Mouse (Mus musculus): Measurements from ENCODE around the gene A530016L24Rik.

A530016L24Rik gene

DNA sequence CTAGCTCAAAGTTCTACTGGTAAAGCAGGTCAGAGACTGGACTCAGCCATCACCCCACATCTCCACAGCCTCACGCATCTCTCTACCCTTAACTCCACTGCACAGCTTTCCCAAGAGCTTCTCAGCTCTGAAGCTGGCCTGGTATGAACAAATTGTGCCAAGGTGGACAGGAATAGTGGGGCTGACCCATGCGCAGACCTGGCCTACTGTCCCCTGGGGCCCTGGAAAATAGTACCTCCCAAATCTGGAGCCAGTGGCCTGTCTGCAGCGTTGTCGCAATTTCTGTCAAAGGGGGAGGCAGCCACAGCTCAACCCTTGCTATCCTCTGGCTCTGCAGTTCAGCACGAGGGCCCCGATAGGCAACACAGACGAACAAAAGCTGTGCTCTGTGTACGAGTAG, at the start of gene A530016L24Rik:
A530016L24Rik (plus strand) TSS at position 315 of the 400 bp plus-strand sequence.
- DNase-seq (ENCODE audit: low spot score in 2 of 2) = no peak

DNA sequence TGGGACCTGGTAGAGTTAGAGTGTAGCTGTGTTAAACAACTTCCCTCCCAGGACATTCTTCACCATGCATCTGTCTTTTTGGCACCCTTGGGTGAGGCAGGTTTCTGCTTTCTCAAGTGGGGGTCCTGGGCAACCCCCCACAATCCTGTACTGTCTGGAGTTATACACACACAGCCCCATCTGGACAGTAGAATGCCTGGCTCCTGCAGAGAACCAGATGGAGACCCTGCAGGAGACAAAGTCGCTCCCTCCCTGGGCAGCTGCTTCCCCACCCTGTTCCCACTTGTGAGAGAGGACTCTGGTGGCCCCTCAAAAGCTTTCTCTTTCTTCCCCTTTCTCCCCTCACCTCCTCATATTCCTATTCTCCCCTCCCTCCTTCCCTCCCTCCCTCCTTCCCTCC, 49.3 kb upstream of the A530016L24Rik start:
- DNase-seq (ENCODE audit: low spot score in 2 of 2) = no peak

DNA sequence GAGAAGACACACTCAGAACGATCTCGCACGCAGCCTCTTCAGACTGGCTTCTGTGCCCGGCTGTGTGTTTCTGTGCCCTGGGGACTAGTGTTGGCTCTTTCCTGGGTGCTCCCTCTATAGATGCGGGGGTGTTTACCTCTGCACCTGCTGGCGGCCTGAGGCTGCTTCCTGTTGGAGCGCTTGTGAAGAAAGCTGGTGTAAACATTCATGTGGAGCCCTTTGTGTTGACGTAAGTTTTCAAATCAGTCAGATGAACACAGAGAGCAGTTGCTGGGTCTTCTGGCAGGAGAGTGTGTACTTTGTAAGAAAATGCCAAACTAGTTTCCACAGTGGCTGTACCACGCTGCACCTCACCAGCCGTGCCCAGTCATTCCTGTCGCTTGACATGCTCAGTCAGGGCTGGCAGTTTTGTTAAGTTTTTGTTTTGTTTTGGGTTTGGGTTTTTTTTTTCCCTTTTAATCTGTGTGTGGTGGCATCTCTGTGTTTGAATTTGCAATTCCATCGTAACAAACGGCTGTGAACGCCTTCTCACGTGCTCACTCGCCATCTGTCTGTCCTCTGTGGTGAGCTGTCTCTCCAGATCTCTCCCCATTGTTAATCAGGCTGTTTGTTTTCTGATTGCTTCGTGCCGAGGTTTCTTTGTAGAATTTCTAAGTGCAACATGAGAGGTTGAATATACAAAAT, 40.0 kb upstream of the A530016L24Rik start:
- DNase-seq (ENCODE audit: low spot score in 2 of 2) = no peak

DNA sequence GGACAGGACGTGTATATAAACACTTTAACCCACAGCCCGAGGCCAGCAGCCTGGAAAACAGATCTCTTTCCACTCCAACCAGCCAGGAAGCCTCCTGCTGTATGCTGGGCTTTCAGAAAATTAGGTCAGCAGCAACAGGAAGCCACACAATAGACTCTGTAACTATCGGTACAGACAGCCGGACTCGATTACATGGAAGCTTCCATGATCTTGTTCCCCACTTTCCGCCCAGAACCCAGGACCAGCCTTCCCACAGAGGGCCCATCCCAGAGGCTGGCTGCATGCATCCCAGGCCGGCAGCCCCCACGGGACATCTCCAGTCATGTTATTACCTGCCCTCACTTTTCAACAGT, 39.4 kb upstream of the A530016L24Rik start:
- no peak for DNase-seq (ENCODE audit: low spot score in 2 of 2)

DNA sequence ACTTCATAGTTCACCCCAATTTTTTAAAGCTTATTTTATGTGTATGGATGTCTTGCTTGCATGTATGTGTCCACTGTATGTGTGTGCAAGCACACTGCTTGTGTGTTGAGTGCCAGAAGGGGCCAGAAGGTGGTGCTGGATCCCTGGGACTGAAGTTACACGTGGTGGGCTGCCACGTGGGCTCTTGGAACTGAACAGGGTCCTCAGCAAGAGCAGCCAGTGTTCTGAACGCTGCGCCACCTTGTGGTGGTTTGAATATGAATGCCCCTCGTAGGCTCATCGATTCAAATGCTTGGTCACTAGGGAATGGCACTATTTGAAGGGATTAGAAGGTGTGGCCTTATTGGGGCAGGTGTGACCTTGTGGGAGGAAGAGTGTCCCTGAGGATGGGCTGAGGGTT, 38.4 kb upstream of the A530016L24Rik start:
- DNase-seq (ENCODE audit: low spot score in 2 of 2) = peak; percentile 56 to 65

DNA sequence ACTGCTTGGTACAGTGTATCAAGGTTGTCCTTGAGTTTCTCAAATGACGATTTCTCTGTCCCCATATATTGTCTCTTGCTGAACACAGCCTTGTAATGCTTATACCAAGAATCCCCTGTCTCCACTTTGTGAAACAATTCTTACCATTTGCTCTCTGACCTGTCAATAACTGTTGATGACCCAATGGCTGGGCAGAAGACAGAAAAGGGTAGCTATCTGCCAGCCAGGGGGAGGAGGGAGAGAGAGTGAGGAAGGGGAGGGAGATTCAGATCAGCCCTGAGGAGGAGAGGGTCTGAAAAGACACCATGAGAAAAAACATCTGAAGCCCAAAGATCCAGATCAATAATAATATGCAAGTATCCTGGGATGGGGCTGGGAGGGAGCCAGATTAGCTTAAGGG, 37.9 kb upstream of the A530016L24Rik start:
- DNase-seq (ENCODE audit: low spot score in 2 of 2) = no peak

DNA sequence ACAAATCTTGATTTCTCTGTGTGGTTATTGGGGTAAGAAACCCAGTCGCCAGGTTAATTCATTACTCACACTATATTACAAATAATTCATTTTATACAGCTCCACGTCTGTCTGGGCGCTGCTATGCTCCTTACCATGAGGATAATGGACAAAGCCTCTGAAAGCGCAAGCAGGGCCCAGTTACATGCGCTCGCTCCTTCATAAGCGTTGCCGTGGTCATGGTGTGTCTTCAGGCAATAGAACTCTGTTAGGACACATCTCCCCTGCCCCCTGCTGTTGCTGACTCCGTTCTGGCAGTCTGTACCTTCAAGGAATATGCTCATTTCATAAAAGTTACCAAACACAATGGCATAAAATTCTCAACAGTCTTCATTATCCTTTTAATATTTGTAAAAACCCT, 37.4 kb upstream of the A530016L24Rik start:
- no peak for DNase-seq (ENCODE audit: low spot score in 2 of 2)

DNA sequence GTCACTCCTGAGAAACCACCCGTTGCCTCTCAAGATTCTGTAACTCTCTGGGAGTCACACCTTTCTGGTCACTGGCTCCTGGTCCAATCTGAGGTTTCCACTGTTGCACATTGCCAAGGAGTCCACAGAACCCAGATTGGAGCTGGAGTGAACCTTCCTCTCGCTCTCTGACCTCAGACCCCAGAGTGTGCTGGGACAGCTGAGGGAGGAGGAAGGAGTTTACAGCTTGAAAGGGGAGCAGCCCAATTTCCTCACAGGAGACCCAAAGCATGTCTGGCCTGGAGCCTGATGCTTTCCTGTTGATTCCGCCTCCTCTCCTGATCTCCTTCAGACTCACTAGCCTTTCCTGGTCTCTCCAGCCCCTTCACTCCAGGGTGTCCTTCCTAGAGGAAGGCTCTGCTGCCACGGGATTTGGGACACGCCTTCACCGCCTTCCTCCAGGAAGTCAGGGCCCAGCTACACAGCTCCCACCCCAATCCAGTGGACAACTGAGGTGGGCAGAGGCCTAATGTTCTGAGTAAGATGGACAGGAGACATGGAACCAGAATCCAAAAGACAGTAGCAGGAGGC, 33.0 kb upstream of the A530016L24Rik start:
- DNase-seq (ENCODE audit: low spot score in 2 of 2) = no peak

DNA sequence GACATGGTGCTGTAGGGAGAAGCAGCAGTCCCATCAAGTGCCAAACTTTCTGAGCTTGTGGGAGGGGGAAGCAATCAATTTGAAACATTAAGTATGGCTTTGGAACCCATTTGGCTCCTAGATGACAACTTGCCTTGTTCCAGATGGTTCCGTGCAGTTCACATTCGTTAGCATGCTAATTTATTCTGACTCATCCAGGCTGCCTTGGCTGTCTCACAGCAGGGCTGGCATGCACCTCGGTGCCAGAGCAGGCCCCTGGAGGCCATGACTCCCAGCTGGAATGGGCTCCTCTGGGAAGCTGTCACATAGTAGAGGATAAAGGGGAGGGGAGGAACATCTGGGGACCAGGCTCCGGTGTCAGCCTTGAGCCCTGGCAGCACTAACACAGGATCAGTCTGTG, 31.4 kb upstream of the A530016L24Rik start:
- DNase-seq (ENCODE audit: low spot score in 2 of 2) = peak; percentile 85 to 91

DNA sequence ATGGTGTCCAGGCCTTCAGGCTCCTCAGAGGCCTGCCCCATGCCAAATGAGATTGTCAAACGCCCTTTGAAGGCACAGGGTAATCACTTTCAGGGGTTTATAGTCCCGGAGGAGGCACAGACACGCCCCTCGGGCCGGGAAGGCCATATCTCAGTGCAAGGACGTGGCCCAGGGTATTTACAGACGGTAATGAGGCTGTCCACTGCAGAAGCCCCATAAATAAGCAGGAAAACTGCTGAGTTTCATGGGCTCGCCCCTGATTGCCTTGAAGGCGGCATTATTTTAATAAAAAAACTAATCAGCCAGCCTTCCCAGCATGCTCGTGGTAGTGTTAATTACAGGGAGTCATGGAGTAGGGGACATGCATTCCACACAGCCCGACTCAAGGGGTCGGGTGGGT, 26.8 kb upstream of the A530016L24Rik start:
- DNase-seq (ENCODE audit: low spot score in 2 of 2) = no peak

DNA sequence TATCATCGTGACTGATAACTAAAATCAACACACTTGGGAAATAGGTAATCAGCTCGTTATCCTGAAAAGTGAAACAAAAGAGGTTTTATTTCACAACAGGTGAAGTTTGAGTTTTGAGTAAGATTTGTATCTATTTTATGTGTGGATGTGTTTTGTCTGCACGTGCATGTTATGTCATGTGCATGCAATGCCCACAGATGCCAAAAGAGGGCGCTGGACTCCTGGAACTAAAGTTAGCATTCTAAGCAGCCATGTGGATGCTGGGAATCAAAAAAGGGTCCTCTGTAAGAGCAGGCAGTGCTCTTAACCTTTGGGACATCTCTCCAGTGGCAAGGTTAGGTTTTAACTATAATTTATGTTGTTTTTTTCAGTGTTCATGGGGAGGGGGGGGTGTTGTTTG, 26.0 kb upstream of the A530016L24Rik start:
- DNase-seq (ENCODE audit: low spot score in 2 of 2) = no peak

DNA sequence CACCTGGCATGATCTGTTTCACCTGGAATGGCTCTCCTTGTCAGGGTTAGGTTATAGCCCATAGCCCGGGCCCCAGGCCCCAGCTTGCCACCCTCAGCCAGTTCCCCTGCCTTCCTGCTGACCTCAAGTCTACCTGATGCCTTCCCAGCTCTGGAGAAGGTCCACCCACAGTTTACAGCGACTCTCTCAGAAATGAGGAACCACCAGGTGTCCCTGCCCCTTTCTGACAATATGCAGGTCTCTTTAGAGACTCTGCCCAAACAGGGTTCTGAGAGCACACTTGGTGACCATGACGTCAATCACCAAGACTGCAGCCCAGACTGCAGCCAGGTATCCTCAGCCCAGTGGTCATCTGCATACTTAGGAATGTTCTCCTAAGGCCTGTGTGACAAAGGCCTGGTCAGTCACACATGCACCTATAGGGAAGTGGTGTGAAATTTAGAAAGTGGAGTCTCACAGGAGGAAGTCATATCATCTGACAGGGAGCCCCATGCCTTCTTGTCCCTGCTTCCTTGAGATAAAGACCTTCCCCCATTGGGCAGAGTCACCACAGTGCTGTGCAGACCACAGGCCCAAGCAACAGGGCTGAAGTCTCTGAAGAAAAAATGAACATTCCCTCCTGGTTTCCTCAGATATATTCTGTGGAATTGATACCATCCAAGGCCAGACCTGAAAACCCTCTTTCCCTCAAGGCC, 25.4 kb upstream of the A530016L24Rik start:
- no peak for DNase-seq (ENCODE audit: low spot score in 2 of 2)

DNA sequence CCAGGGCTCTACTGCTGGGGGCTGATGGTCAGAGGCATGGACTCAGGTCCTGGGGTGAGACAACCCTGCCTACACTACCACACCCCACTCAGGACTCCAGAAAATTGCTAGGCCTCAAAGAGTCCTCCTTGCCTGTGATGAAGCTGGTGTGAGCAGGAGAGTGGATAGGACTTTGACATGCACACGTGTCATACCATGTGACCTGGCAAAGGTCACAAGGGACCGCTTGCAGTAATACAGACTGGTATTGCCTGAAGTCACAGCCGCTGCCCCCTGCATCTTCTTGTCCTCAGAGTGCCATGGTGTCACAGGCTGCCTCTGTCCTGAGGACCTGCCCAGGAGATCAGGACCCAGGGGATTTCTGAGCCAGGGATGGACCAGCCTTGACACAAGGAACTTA, 24.7 kb upstream of the A530016L24Rik start:
- no peak for DNase-seq (ENCODE audit: low spot score in 2 of 2)

DNA sequence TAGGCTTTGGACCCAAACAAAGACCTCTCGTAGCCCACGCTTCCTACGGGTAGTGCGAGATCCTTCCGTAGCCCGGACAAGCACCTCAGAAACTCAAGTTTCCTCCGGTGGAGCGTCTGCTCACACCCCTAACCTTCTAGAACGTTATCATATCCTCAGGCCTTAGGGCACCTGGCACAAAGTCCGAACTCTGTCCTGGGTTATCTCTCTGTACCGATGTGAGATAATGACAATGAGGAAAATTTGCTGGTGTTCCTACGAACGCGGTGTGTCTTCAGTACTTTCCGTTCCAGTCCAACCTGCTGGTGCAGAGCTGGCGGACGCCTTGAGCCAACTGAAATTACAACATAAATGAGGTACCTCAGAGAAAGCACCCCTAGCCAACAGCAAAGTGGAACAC, 23.3 kb upstream of the A530016L24Rik start:
- DNase-seq (ENCODE audit: low spot score in 2 of 2) = no peak

DNA sequence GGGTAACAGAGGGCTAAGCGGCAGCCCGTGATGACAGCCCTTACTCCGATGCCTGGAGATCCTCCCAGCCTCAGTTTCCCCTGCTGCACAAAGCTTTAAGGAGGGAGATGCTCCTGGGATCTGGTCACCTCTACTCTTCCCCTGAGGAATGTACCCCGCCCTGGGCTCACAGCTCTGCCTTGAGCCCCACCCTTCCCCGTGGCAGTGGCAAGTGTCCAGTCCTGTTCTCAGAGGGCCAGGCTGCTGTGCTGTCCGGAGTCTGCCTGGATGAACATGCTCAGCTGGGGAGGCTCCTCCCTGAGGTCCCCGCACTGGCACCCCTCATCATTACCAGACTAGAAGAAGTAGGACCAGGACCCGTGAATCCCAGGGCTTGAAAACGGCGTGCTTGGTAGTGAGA, 21.9 kb upstream of the A530016L24Rik start:
- DNase-seq (ENCODE audit: low spot score in 2 of 2) = no peak

DNA sequence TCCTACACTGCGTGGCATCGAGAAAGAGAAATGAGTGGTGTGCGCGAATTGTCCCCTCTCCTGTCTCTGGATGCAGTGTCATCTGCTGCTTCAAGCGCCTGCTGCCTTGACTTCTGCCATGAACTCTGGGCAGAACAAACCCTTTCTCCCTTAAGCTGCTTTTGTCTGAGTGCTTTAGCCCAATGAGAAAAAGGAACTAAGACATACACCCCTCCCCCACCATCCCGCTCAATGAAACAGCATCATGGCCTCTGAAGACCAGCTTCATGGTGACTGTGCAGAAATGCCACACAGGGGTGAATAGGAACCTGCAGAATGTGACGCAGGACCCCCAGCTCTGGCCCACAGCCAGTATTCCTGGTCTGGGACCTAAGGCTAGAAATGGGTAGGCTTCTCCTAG, 19.9 kb upstream of the A530016L24Rik start:
- DNase-seq (ENCODE audit: low spot score in 2 of 2) = no peak

DNA sequence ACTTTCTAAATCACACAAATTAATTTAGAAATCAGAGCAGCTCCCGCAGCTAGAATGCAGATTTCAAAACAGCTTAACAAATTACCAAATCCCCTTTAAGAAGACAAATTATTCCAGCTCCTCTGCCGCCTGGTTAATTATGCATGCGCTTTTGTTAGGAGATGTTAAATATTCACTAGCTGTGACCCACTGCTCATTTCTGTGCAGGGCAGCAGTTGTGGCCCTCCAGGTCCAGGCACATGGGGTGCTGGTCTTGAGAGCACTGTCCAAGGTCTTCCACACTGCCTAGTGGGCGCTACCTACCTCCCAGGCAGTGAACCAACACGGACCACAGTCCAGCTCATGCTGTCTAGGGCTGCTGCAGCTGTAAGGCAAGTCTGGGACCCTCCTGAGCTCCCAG, 19.0 kb upstream of the A530016L24Rik start:
- DNase-seq (ENCODE audit: low spot score in 2 of 2) = no peak

DNA sequence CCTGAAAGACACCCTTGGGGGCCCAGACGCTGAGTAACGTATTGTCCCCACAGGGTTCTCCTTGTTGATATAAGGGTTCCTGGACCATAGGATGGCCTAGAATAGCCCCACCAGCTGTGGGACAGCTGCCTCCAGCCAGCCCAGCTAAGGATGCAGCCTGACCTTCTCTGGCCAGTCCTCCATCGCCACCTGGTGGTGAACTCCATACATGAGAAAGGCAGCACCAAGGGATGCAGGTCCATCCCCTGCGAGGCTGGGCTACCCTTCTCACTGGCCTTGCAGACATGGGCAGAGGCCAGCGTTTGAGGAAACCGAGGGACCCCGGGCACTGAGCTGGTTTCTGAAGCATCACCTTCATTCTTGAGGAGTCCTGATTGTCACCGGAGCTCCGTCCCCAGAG, 15.5 kb upstream of the A530016L24Rik start:
- DNase-seq (ENCODE audit: low spot score in 2 of 2) = peak; percentile 79 to 89

DNA sequence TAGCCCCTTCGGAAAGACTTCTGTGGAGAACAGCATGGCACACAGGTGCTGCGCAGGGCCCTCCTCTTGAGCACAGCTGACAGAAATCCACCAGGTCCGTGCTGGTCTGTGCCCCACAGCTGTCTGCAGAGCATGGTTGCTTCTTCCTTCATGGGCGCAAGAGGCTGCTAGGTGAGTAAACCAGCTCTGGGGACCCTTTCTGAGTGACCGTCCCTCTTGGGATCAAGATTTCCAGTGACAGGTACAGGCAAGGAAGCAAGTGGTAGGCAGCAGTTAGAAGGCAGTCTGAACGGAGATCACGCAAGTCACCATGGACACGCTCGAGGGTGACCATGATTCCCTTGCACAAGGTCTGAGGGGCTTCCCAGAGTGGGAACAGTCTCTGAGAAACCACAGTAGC, 287 bp downstream of the A530016L24Rik start:
- no peak for DNase-seq (ENCODE audit: low spot score in 2 of 2)

DNA sequence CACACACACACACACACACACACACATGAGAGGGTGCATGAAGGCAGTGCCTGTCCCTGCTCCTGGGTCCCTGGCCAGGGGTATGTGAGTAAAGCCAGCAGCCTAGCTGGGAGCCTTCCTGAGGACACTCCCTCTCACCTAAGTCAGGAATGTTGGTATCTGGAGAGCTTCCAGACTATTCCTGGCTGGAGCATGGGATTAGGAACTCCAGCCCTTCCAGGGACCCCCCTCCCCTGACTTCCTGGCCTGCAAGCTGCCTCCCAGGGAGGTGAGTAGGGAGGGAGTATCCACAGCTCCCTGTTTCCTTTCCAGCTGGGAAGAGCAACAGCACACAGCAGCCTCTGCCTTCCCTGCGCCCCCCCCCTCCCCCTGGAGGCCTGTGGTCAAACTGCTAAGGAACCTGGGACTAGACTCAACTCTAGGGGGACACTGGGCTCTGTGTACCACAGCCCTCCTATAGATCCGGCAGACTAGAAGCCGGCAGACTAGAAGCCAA, 1.2 kb downstream of the A530016L24Rik start:
- DNase-seq (ENCODE audit: low spot score in 2 of 2) = no peak

DNA sequence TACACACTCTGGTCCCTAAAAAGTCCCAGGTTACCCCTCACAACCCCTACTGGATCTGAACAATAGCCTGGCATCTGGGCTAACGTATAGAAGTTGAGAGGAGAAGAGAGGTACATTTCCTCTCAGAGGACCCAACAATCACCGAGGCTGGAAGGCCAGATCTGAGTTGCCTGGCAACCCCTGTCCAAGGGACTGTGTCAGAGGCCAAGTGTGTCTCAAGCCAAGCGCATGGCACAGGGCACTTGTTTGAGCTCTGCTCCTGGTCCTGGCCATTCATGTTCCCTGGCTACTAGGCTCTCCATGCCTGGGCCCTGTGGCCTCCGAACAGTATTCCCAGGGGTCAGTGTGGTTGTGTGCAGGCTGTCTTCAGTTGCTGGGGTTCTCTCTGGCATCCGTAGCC, 6.9 kb downstream of the A530016L24Rik start:
- no peak for DNase-seq (ENCODE audit: low spot score in 2 of 2)

DNA sequence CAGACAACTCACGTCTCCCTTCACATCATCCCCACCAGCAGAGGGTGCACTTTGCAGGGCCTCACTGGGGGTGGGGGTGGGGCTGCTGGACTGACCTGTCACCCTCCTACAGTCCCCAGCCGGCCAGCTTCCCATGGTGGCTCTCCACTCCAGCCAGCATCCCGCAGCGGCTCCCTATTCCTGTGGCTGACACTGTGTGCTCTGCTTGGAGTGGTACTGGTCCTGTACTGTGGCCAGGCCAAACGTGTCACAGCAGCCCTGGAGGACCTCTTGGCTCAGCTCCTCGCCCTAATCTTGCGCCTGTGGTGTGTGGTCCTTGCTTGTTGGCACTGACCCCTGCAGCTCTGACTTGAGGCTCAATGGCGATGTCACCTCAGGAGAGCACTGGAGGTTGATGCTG, 8.5 kb downstream of the A530016L24Rik start:
- no peak for DNase-seq (ENCODE audit: low spot score in 2 of 2)

DNA sequence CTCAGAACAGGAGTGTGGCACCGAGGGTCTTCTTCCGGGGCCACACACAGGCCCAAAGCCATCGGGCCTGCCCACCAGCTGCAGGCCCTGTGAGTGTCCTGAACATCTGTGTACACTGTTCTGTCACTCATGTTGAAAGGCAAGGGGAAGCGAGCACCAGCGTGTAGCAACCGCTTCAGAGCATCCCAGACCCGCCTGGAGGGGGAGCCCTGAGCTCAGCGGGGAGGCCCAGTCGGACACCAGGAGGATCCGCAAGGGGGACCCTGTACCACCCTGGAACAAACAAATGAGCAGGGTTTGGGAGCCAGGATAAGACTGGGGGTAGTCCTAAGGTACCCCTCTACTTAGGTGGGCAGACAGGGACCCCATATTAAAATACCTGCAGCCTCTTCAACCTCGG, 9.4 kb downstream of the A530016L24Rik start:
- DNase-seq (ENCODE audit: low spot score in 2 of 2) = peak in 1 of 2 experiments; percentile 64
